Mouse (Mus musculus): ENCODE data around the gene Dnajb11.

Dnajb11 gene

DNA sequence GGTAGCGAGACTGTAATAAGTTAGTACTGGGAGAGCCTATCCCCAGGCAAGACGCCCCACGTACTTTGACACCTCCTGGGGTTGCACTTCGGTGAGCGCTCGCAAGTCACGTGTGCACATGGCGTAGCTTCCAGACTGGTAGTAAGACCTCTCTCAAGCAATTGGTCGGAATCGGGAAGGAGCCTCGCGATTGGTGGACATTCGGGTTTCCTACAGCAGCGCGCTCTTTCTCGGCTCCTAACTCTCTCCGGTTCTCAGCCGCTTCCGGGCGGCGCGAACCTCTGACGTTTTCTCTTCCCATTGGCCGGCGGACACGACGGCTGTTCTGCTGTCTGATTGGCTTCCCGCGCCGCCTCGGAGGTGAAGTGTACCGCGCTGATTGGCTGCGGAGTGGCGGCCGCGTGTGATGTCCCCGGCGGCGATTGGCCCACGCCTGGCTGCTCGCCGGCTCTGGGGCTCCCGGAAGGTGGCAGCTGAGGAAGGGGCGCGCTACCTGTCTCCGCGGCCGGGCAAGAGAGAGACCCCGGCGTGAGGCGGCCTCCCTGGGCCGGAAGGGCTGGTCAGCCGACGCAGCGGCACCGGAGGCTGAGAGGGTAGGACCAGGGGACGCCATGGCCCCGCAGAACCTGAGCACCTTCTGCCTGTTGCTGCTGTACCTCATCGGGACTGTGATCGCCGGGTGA lies at the start of gene Dnajb11, which contains the start of gene Tbccd1:
Dnajb11 (plus strand) TSS at position 415 of the 683 bp plus-strand sequence.
Tbccd1 (minus strand) TSS at position 239 of the 683 bp plus-strand sequence.
- CTCF ChIA-PET: no interaction called here

DNA sequence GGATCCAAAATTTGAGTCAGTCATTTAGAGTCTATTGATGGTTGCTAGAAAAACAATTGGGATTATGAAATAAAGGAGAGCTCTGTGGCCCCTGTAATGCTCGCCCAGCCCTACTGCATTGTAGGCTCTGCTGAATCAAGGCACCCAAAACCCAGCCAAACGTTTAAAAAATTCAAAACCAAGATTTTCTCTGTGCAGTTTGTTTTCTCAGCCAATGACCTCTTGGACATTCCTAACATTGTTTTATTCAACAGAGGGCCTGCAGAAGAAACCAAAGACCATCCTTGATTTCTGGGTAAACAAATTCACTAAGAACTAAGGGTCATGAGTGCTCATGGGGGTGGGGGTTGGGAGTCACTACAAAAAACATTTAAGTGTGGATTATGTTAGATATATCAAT lies 46.2 kb upstream of the Dnajb11 start, which contains the start of gene Crygs:
Crygs (minus strand) TSS at position 101 of the 400 bp plus-strand sequence.
- CTCF ChIA-PET: no interaction called here

- CTCF ChIA-PET: no interaction called here
Measured at GRCm38 (mm10) chr16:22820731-22821130, 36.9 kb upstream of the Dnajb11 start.

- CTCF ChIA-PET: no interaction called here
Measured at GRCm38 (mm10) chr16:22832932-22833525, 24.6 kb upstream of the Dnajb11 start.

GRCm38 (mm10) chr16:22839146-22839857 lies 18.3 kb upstream of the Dnajb11 start:
- CTCF ChIA-PET: no interaction called here

- CTCF ChIA-PET: no interaction called here
Measured at GRCm38 (mm10) chr16:22842871-22843270, 14.8 kb upstream of the Dnajb11 start.

- CTCF ChIA-PET: interaction anchor here (0.6 kb wide), 1 partner anchor 207 kb away, joined by 8 read pairs; no protein-coding TSS in a partner anchor
Measured at GRCm38 (mm10) chr16:22844061-22844801, 13.4 kb upstream of the Dnajb11 start.

GRCm38 (mm10) chr16:22844834-22845233 lies 12.8 kb upstream of the Dnajb11 start:
- CTCF ChIA-PET: interaction anchor here (0.6 kb wide), 1 partner anchor 206 kb away, joined by 8 read pairs; no protein-coding TSS in a partner anchor

DNA sequence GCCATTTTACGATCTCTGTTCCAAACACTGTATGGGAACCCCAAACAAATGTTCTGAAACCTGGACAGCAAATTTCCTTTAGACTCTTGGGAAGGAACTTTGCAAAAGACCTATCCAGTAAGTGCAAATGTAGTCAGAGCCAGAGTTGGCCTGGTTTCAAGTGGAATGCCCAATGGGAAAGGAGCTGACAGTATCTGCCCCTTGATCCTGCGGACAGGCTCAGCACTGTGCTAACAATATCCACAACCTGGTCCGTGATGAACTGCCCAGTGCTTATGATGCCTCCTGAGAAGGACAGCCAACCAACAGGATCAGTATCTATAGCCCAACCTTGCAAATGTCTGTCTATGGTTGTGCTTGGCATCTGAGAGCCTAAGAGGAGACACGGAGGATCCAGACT lies 12.2 kb upstream of the Dnajb11 start:
- CTCF ChIA-PET: no interaction called here

DNA sequence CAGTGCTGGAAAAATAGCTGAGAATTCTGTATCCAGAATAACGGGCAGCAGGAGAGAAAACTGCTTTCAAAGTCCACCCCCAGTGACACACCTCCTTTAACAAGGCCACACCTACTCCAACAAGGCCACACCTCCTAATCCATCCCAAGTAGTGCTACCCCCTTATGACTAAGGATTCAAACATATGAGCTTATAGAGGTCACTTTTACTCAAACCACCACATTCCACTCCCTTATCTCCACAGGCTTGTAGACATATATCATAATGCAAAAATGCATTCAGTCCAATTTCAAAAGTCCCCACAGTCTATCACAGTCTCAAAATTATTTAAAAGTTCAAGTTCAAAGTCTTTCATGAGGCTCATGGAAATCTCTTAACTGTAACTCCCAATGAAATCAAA lies 10.0 kb upstream of the Dnajb11 start:
- CTCF ChIA-PET: no interaction called here

DNA sequence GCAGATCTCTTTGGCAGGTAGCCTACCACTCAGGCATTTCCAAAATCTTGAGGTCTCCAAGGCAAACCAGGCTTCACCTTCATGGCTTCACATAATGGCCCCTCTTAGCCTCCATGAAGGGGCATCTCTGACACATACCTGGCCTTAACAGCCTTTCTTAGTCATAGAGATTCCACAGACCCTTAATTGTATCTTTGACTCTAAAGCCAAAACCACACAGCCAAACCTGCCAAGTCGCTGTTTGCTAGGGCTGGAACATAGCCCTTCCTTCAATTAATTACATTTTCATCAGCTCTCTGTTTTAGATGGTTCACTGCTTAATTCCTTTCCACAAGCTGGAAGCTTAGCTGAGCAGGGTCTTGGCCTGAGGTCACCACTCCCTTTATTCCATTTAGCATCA lies 9.3 kb upstream of the Dnajb11 start:
- CTCF ChIA-PET: no interaction called here

GRCm38 (mm10) chr16:22852709-22853108 lies 4.9 kb upstream of the Dnajb11 start:
- CTCF ChIA-PET: no interaction called here

DNA sequence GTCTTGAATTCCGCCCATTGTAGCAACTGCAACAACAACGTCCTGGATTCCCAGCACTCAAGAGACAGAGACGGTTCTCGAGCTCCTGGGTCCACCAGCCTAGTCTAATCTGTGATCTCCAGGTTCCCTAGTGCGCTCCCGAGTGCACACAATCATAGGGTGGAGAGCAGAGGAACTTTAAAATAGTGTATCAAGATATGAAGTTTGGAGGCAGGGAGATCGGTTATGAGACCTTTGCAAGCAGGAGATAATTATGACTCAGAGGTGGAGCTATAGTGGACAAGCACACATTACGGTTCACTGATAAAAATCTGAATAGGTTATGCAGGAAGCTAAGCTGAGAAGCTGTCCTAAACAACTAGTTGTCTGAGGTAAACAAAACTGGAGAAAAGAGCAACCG lies 872 bp upstream of the Dnajb11 start:
- CTCF ChIA-PET: interaction anchor here (0.7 kb wide), 1 partner anchor 425 kb away, joined by 3 read pairs; no protein-coding TSS in a partner anchor

DNA sequence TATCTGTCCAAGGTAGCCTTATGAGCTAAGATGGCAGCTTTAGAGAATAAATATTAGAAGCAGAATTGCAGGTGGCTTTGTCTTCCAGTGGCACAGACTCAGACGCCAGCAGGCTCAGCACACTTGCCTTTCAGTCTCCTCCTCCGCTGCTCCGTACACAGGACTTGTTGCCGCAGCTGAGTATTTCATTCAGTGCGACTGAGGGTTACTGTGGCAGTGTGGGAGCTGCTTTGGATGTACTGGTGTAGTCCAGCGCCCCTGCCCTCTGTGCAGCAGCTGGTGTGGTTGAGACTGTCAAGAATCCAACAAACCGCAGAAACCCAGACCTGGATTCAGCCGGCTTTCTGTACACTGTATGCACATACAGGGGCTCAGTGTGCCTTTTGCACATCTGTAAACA lies 14.8 kb downstream of the Dnajb11 start:
- CTCF ChIA-PET: no interaction called here

- CTCF ChIA-PET: interaction anchor here (1.2 kb wide), 1 partner anchor 267 kb away, joined by 3 read pairs; no protein-coding TSS in a partner anchor
Measured at GRCm38 (mm10) chr16:22873369-22873768, 15.7 kb downstream of the Dnajb11 start.

DNA sequence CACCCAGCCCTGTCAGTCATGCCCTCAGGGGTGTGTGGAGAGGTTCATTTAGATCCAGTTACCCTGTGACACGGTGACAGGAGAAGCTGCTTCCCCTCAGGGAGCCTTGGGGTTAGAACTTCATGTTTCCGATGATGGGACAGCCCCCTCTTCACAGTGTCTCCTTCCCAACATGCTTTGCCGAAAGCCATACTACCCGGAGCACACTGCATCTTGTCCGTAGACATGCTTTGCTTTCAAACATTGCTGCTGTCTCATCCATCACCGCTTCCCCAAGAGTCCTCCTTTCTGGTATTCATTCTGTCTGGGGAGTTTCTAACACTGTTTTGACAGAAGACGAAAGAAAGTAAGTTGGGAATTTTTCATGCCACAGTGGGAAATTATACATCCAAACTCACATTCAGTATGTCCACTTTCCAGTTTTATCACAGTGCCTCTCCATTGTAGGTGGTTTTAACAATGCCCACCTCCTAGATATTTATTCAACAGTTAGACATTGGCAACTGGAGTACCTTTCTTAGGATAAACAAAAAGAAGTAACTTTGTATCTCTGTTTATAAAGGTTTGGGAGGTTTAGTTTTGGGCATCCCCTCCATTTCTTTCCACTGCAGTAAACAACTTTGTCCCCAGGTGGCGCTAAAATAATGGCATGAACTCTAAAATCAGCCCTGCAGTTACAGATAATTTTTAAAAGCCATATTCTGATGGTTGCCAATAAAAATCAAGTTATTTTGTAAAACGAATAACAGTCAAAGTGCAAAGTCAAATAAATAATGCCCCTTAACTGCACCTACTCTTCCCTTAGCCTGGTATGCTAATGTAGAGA lies 18.8 kb downstream of the Dnajb11 start:
- CTCF ChIA-PET: no interaction called here

- CTCF ChIA-PET: no interaction called here
Measured at GRCm38 (mm10) chr16:22877660-22878390, 20.2 kb downstream of the Dnajb11 start.

DNA sequence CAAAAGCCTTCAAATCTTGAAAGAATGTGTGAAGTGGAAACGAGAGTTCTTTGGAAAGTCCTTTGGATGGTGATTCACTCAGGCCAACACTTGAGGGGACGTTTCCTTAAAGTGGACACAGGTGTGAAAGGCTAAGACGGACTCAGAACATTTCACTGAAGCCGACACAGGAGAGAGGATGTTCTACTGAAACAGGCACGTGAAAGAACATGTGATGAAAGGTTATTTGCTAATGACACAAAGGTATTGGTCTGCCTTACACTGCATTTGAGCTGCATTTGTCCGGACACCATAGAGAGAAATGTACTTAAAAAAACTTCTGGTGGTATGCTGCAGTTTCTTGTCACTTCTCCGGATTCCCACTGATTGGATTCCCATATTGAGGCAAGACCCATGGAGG lies 21.1 kb downstream of the Dnajb11 start:
- CTCF ChIA-PET: no interaction called here

GRCm38 (mm10) chr16:22879945-22880595 lies 22.4 kb downstream of the Dnajb11 start:
- CTCF ChIA-PET: interaction anchor here (0.5 kb wide), 1 partner anchor 255 kb away, joined by 6 read pairs; no protein-coding TSS in a partner anchor

DNA sequence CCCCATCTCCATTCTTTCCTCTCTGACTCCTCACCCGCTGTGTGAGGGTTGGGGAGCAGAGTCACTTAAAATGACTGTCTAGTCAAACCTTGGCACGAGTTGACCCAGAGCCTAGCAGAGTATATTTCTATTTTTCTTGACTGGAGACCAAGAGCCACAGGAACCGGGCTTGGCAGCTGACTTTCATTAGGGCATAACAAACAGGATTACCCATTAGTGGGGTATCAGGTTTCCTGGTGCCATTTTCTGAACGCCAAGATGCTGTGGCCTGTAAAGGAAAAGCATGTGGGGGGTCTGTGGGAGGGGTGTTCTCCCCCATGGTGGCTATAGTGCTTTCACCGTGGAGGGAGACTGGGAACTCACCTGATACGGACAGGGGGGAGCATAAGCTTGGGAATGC lies 23.3 kb downstream of the Dnajb11 start:
- CTCF ChIA-PET: no interaction called here

Data from spleen, embryonic (tissue).